Mouse (Mus musculus) G1E (cell line): Measurements from ENCODE around the gene Snx7. TPM values are rescaled to one million over a fixed set of nuclear protein-coding genes. Genes with fewer than 3 reads are reported as not detected.

ENCODE experiments used
- ATAC-seq: 2 replicates; pipeline ENCODE4 v1.8.0; 2016; ENCODE audit warnings: mild to moderate bottlenecking; ENCODE audit not compliant: insufficient number of reproducible peaks, poor library complexity, low FRiP score, severe bottlenecking; ENCODE audit errors: extremely low read depth
- DNase-seq: peaks from one replicate; pipeline ENCODE4 v3.0.0; 2012; ENCODE audit warnings: low spot score
- H3K27me3 ChIP-seq: 2 replicates; pipeline ENCODE4 v1.6.1; 2012; ENCODE audit warnings: mild to moderate bottlenecking, low read length, inconsistent platforms; ENCODE audit not compliant: insufficient read depth
- H3K36me3 ChIP-seq: replicated peaks from 2 replicates; pipeline ENCODE3; 2012; ENCODE audit warnings: mild to moderate bottlenecking, inconsistent platforms
- H3K4me1 ChIP-seq: 2 replicates; pipeline ENCODE4 v1.6.1; 2012; ENCODE audit warnings: low read depth, low read length, inconsistent platforms, mixed read lengths; ENCODE audit not compliant: insufficient read depth
- H3K4me3 ChIP-seq: 2 replicates; pipeline ENCODE4 v1.5.1; 2012; ENCODE audit warnings: low read depth, mild to moderate bottlenecking, inconsistent platforms, low read length, moderate library complexity, mixed read lengths
- H3K9me3 ChIP-seq: replicated peaks from 2 replicates; pipeline ENCODE4 v1.6.1; 2012; ENCODE audit warnings: inconsistent platforms
- CTCF ChIP-seq: IDR thresholded peaks from 2 replicates; pipeline ENCODE4 v1.5.1; 2012; ENCODE audit warnings: low read depth, low read length, inconsistent platforms, mixed read lengths
- GATA1 ChIP-seq: IDR thresholded peaks from 2 replicates; pipeline ENCODE4 v1.6.1; 2012; ENCODE audit warnings: borderline replicate concordance, low read length, inconsistent platforms, mixed read lengths
- GATA2 ChIP-seq: IDR thresholded peaks from 2 replicates; pipeline ENCODE4 v1.6.1; 2012; ENCODE audit warnings: low read depth, low read length, inconsistent platforms, borderline replicate concordance
- POLR2AphosphoS5 ChIP-seq: IDR thresholded peaks from 2 replicates; pipeline ENCODE4 v1.6.1; 2012; ENCODE audit warnings: low read depth, low read length, inconsistent platforms; ENCODE audit not compliant: insufficient replicate concordance
- TAL1 ChIP-seq: conservative IDR thresholded peaks from 2 replicates; pipeline ENCODE4 v1.6.1; 2012; ENCODE audit warnings: low read depth, low read length, inconsistent platforms, mixed read lengths
- polyA plus RNA-seq: library from polyadenylated mRNA; stranded (reverse); fragments of >175 nt; gene quantifications from 2 replicates; pipeline ENCODE4 v1.2.3, GENCODE M21; 2012
- total RNA-seq, 2 experiments: library from RNA; stranded (forward) in 1 of 2; stranded (reverse) in 1 of 2; fragments of 200-1000 nt in 1 of 2; fragments of >200 nt in 1 of 2; fragmentation: Nextera tagmentation in 1 of 2; gene quantifications; 2 replicates each; pipeline ENCODE4 v1.2.3; 2014 to 2017

The Snx7 gene
- total and polyA plus RNA-seq, 3 experiments: 0.11 TPM; not detected in 2

GRCm38 (mm10) chr3:117751665-117752064, 117.1 kb downstream of the Snx7 start:
- DNase-seq (no peak), ATAC-seq (no peak)
- Histone ChIP-seq H3K4me1 (no peaks in the 10 kb centered on the region), H3K36me3 (no peaks in the 10 kb centered on the region), H3K27me3 (no peaks in the 10 kb centered on the region), H3K4me3 (no peak overlapping the region), H3K9me3 (peaks cover 5% of the 10 kb centered on the region)
- TF ChIP-seq CTCF (no peak), POLR2AphosphoS5 (no peak), GATA1 (no peak), GATA2 (no peak), TAL1 (no peak)

GRCm38 (mm10) chr3:117749256-117749655, 119.5 kb downstream of the Snx7 start:
- DNase-seq (no peak), ATAC-seq (no peak)
- Histone ChIP-seq H3K4me1 (no peaks in the 10 kb centered on the region), H3K36me3 (no peaks in the 10 kb centered on the region), H3K9me3 (peaks cover 5% of the 10 kb centered on the region), H3K27me3 (no peaks in the 10 kb centered on the region), H3K4me3 (no peak overlapping the region)
- TF ChIP-seq POLR2AphosphoS5 (no peak), CTCF (no peak), TAL1 (no peak)

GRCm38 (mm10) chr3:117739760-117740159, 129.0 kb downstream of the Snx7 start:
- no peaks in the 10 kb centered on the region for H3K27me3 ChIP-seq
- no peaks in the 10 kb centered on the region for H3K4me1 ChIP-seq
- DNase-seq (no peak), ATAC-seq (no peak)
- no peak overlapping the region for H3K4me3 ChIP-seq
- H3K9me3 ChIP-seq: peaks cover 19% of the 10 kb centered on the region
- H3K36me3 ChIP-seq: no peaks in the 10 kb centered on the region
- TF ChIP-seq GATA2 (no peak), GATA1 (no peak), TAL1 (no peak), POLR2AphosphoS5 (no peak), CTCF (no peak)

- TF ChIP-seq GATA1 (no peak), TAL1 (no peak), POLR2AphosphoS5 (no peak), GATA2 (no peak), CTCF (no peak)
These were observed 136.1 kb downstream of the Snx7 start for GRCm38 (mm10) chr3:117732661-117733060.

More at GRCm38 (mm10) chr3:117732661-117733060, 136.1 kb downstream of the Snx7 start:
- DNase-seq (no peak), ATAC-seq (no peak)
- peaks cover 20% of the 10 kb centered on the region for H3K9me3 ChIP-seq
- H3K4me3 ChIP-seq: no peak overlapping the region
- H3K27me3 ChIP-seq: no peaks in the 10 kb centered on the region
- H3K36me3 ChIP-seq: no peaks in the 10 kb centered on the region
- H3K4me1 ChIP-seq: no peaks in the 10 kb centered on the region
